Mouse (Mus musculus) stomach, postnatal 0 days (tissue): Measurements from ENCODE around the gene Etv3.

Source experiments
- CTCF ChIP-seq: IDR thresholded peaks from 2 replicates; pipeline ENCODE4 v1.5.1; 2016; ENCODE audit warnings: antibody characterized with exemption, low read depth, mild to moderate bottlenecking, moderate library complexity
- EP300 ChIP-seq: optimal IDR thresholded peaks from 2 replicates; pipeline ENCODE3; 2016; ENCODE audit warnings: antibody characterized with exemption

GRCm38 (mm10) chr3:87501151-87501550 lies 24.1 kb upstream of the Etv3 start:
- TF ChIP-seq EP300 (no peak), CTCF (no peak)
